Mouse (Mus musculus) fat pad, adult 2 months (tissue): ENCODE data around the gene Cdc20b.

ENCODE experiments used
- DNase-seq: peaks from one replicate; pipeline ENCODE4 v3.0.0-alpha.2; 2011; ENCODE audit warnings: low read depth, low spot score; ENCODE audit errors: extremely low read depth

The Cdc20b gene

DNA sequence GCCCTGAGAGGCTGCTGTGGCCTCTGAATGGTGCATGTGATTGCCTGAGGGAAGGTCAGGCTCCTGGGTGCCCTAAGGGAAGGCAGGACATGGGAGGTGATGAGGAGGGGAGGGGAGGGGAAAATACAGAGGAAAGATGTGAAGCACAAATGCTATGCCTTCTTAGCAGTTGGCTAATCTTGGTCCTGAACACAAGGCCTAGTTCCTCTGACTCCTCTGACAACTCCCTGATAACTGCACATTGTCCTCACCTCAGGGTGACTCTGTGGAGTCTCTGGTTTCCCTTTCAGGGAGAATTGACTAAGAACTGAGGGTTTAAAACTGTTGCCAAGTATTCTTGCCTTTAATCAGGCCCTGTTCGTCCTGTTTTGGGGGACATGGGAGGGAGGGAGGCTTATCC lies 59.7 kb downstream of the Cdc20b start:
- no peak for DNase-seq

DNA sequence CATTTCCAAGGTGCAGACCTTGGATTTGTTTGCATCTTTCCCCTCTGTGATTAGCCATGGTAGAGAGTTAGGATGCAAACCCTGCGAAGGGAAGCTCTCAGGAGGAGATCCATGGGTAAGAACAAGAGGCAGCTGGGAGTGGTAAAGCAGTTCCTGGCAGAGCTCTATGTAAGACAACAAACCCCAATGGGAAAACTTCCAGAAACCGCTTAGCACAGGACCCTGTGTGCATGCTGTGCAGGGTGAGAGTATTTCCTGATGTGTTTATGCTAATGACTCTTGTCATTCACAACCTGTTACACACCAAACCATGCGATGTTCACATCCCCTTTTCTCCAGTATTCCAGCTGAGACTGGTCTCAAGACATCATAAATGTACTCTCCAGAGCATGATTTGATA lies 62.1 kb downstream of the Cdc20b start:
- DNase-seq = no peak

DNA sequence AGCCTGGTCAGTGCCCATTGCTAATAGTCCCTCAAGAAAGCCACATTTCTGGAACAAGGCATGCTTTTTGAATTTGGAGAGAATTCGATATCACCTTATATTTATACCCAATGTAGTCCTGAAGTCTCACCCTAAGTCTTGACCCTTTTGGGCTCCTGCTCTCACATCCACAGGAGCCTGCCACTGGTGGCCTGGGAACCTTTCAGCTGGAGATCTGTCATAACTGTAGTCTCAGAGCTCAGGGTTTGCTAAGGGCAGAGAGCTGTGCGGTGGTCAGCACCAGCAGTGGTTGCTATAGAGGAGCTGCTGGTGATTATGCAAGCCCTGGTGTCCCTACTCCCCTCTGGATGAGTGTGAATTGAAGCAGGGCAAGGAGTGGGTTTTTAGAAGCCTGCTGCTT lies 63.5 kb downstream of the Cdc20b start:
- no peak for DNase-seq

DNA sequence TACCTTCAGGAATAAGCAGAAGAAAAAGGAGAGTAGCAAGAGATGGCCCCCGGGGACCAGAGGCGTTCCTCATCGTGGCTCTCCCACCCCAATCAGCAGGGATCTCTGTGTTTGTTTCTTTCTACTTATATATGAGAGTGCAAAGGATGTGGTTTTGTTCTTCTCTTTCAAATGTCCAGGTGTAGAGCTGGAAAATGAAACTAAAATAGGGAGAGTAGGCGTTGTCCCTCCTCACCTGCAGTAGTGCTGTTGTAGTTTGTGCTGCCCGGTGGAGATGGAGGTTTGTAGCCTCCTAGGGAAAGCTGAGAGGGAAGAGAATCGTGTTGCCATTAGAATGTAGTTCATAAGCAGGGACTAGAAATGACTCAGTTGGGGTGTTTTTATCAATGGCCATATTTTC lies 66.0 kb downstream of the Cdc20b start, which contains the start of gene Gzma:
TSS of gene Gzma (minus strand) at position 103 of the 400 bp plus-strand sequence.
- no peak for DNase-seq

DNA sequence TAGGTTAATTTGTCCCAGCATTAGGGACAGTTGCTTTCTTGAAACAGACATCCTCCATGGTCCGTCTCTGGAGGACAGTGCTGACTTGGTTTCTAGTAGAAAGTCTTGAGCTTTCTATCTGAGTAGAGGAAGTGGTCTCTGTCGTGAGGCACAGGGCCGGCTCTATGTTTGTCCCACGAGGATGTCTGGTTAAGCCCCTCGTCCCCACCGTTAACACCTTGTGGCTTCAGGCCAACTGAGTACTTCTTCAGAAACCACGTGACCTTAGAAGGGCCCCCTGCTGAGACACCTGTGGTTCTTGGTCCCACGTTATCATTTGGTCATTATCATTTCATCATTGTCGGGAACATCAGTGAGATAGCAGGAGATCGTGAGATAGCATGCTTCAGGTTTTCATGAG lies 66.9 kb downstream of the Cdc20b start:
- no peak for DNase-seq

DNA sequence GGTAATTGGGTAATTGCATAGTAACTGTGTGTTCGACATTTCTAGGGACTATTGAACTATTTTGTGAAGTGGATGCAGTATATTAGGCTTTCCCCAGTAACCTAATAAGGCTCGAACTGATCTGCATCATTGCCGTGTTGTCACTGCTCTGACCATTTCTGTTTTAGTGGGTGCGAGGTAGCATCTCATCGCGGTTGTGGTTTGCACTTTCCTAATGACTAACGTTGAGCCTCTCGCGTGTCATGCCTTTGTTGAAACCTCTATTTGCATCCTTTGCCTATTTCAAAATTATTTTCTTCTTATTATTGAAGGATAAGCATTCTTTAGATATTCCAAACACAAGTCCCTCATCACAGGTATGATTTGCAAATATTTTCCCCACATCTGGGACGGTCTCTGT lies 69.8 kb downstream of the Cdc20b start:
- no peak for DNase-seq

DNA sequence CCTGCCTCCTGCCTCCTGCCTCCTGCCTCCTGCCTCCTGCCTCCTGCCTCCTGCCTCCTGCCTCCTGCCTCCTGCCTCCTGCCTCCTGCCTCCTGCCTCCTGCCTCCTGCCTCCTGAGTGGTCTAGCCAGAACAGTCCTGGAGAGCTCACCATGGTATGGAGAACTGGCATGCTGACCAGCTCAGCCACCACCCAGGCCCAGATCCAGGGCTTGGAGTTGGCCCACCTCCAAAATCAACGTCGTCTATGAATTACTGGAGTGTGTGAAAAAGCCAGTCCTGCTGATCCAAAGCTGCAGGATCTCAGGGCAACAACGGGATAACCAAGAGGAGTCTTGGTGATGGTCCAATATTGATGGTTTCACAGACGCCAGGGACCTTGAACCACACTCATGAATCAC lies 84.1 kb downstream of the Cdc20b start:
- DNase-seq = no peak

DNA sequence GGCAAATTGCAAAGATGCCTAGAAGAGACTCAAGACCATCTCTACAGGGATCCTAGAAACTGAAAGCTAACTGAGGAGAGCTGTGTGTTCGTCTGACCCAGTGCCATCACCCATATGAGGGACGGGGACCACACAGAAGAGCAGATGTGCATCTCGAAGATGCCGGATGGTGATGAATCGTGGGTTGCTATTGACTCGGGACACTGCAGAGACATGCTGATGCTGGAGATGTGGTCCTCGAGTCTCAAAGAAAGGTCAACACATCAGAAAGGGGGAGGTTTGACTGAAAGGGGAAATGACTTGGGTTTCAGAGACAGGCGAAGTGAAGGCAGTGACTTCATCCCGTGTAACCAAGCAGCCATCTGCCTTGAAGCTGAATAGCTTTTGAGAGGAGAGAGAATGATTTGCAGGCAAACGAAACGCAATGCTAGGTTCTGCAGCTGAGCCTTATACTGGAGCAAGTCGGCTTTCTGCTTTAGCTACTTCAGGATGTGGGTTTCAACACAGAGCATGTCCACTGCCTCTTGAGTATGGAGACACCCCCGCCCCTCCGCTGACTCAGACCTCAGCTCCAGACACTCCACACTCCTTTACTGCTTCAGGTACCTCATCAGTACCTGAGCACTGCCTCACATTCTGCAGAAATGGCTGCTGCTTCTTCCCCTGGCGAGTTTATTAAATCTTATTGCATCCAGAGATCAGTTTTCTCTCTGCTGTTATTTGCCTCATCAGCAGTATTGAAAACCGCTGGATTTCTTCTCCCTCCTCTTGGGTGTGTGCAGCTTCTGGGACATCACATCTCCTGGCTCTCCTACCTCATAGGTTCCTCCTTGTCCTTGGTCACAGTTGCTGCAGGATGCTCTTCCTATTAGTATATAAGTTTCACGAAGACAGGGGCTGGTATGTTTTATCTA lies 85.7 kb downstream of the Cdc20b start:
- DNase-seq = no peak

DNA sequence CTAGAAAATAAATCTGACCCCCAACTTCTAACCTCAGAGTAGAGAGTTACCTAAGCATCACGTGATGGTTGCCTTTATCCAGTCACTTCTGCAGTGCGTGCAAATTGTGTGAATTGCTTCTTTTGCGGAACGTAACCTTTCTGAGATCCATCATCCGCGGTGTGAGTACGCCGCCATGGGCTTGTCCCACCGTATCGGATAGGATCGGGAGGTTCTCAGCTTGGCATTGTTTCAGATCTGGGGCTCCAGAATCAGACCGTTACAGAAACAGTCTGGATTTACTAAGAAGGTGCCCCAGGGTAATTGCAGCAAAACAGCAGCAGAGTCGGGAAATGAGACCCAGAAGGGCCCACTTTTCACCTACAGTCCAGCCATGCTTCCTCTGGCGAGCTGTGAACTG lies 86.4 kb downstream of the Cdc20b start:
- DNase-seq = no peak

DNA sequence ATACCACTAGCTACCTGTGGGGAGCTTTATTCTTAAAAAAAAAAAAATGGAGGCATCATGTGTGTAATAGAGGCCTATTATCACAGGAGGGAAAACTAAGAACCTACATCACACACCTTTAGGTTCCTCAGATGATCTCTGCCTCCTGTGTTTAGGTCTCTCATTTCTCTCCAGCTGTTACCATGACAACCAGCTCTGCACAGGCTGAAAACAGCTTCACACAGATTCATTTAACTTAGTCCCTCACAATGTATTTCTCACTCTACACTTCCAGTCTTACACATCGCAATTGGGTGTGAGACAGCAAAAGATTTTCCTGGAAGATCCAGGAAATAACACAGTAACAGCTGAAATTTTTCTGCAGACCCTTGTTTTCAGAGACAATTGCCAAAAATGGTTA lies 95.1 kb downstream of the Cdc20b start:
- no peak for DNase-seq

DNA sequence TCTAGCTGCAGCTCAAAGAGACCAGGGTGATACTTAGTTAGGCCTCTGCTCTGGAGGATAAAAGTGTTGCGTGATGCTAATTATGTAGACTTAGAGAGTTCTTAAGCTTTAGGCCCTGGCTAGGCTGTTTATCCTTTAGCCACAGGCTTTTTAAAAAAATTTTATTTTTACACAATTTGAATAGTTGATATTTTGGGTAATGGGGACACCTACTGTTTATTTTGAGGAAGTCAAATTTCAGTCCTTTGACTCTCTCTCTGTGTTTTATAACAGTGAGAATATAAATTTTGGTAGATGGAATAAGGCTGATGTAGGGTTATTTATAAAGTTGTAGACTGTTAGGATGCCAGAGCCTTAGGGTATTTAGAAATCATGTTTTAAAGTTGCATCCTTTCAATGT lies 104.7 kb downstream of the Cdc20b start:
- DNase-seq = no peak
